Mouse (Mus musculus): Measurements from ENCODE around the gene Dcaf12l1. TPM values are rescaled to one million over a fixed set of nuclear protein-coding genes. Genes with fewer than 3 reads are reported as not detected.
"Not testable (repeated sequence)": the region's sequence is repeated elsewhere in the genome, so short reads cannot be mapped to it uniquely, and the experiment has no call there.

The Dcaf12l1 gene
- total RNA-seq (2015), result 0.22 and 1.1 TPM in 2 replicates
- 0.08 and 0.30 TPM in 2 replicates for total RNA-seq (2017)

- peak; percentile 96 for ATAC-seq (replicated peaks; ENCODE audit: poor library complexity)
These were observed at the start of gene Dcaf12l1 for GRCm38 (mm10) chrX:44789761-44790411. Dcaf12l1 (minus strand) TSS chrX:44790197.

GRCm38 (mm10) chrX:44809356-44809755 lies 19.4 kb upstream of the Dcaf12l1 start:
- not testable (repeated sequence) for ATAC-seq (replicated peaks; ENCODE audit: poor library complexity)

- ATAC-seq (replicated peaks; ENCODE audit: poor library complexity), result no peak
These were observed 799 bp downstream of the Dcaf12l1 start for GRCm38 (mm10) chrX:44789036-44789760.
